Mouse (Mus musculus) heart, adult 9 months (tissue): ENCODE results near the gene Krt15.

ENCODE experiments used
- DNase-seq, 2 experiments: peaks; one replicate each; pipeline ENCODE4 v3.0.0; 2022; ENCODE audit warnings: low spot score in 2 of 2

Krt15 gene

GRCm38 (mm10) chr11:100135731-100136130 is at the start of gene Krt15:
Gene Krt15 (minus strand): TSS chr11:100135928.
- no peak for DNase-seq

- no peak for DNase-seq
These were observed 46.0 kb upstream of the Krt15 start for GRCm38 (mm10) chr11:100181725-100182124.

DNA sequence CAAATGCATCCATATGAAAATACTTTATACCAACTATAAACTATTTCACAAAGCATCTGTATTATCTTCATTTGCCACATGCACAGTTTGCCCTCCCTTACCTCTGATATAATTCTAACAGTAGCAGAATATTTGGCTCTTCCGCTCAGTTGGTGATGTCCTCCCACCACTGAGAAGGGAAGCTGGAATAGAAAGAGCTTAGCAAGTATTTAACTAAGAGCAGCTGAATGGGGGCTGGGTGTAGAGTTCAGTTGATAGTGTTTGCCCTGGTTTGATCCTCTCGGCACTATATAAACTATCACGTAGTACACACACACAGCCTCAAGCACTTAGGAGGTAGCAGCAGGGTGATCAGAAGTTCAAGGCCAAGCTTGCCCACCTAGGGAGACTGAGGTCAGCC is 43.5 kb upstream of the Krt15 start:
- no peak for DNase-seq

GRCm38 (mm10) chr11:100178307-100178706 is 42.6 kb upstream of the Krt15 start:
- no peak for DNase-seq

DNA sequence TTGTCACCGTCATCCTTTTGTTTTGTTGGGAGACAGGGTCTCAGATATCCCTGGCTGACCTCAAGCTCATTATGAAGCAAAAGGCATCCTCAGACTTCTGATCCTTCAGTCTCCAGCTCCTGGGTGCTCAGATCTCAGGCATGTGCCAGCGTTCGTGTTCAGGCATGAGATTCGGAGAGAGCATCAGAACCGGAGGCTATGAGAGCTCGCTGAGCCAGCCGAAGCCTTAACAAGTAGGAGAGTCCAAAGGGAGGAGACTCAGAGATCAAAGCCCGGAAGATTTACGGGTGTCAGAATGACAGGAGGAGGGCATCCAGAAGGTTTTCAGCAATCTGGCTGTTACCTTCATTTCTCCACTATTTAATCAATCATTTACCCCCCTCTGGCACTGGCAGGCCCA is 41.1 kb upstream of the Krt15 start:
- DNase-seq = no peak

DNA sequence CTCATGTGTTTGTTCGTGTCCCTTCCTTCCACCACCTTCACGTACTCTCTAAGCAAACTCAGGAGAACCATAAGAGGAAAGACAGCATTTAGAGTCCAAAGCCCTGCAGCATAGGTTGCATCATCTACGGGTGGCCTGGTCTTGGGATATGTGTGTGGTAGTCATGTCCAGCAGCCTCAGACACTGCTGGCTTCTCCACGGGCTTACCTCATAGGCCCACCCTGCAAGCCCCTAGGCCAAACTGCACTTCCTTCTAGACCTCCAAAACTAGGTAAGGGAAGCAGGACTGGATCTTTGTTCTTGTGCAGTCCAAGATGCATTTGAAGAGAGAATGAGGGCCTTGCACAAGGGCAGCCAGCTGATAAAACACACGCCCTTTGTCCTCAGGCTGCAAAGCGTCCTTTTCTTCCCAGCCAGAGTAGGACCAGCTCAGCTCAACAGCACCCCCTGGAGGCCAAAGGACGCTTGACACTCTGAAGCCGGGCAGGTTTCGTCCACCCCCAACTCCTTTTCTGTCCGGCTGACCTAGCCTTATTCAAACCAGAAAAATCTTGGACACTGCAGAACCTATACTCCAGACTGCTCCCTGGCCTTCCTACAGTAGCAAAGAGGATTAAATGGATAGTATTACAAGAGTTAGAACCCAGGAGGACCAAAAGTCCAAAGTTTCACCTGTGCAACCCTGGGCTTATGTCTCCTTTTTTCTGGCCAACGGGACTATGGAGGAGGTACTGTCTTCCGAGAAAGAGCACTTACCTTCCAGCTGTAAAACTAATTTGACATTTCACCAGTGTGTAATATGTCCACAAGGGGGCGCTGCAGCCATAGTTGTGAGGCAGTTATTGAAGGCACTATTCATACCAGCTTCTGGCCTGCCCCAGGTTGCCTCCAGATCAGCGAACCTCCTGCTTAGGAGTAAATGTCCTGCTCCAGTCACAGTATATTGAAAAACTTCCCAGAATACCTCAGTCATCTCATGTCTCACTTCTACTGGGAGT is 33.3 kb upstream of the Krt15 start:
- DNase-seq = peak in 1 of 2 experiments; percentile 34

DNA sequence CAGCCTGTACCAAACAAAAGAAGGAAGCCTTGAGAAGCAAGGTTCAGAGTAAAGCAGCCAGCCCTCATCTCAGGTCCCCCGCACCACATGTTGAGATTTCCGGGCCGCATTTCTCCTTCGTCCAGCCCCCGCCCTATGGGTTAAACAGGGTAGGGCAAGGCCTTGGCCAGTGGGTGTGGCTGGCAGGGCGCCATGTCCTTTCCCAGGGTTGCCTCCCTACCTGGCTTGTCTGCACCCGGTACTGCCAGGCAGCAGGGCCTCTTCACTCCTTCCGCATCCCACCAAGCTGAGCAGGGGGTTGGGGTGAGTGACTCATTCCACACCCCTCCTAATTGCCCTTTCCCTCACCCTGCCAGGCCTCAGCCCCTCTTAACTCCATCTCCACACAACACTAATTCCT is 32.3 kb upstream of the Krt15 start:
- DNase-seq = peak; percentile 7 to 8

- DNase-seq = no peak
These were observed 28.7 kb upstream of the Krt15 start for GRCm38 (mm10) chr11:100164392-100164791.

DNA sequence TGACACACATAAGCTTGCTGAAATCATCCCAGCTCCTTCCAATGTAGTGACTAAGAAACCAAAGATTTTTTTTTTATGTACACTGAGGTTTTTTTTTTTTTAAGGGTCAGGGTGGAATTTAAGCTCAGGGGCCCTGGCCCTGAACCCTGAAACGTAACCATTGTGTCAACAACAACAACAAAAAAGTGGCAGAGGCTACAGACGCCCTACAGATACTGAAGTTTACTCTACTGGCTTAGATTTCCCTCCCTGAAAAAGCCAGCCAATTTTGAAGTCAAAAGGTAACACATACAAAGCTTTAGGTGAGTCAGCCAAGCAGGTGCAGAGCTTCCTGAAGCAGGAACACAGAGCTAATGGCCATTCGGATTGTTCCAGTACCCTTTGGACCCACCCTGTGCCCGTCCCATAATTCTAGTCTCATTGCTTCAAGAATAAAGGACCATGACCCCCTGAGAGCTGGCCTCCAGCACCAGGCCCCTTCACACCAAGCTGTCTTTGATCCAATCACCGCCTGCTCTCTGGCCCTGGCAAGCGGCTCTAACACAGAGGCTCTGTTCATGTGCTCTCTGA is 22.3 kb upstream of the Krt15 start:
- DNase-seq = no peak

DNA sequence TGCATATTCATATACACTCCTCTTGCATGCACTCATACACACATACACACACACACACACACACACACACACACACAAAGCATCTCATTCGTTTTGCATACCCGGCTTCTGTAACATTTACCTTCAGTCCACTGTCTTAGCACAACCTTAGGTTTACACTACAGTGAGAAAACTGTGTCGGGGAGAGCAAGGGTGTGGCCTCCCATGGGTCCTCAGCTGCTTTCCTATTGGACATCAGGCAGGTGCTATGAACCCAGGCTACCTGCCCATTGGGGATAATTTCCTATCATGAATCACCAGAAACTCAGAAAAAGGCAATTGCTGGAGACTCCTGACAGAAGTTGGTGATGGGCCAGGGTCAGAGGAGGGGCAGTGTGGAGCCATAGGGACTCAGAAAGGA is 21.6 kb upstream of the Krt15 start:
- DNase-seq = no peak

GRCm38 (mm10) chr11:100155497-100156255 is 19.9 kb upstream of the Krt15 start:
- no peak for DNase-seq

DNA sequence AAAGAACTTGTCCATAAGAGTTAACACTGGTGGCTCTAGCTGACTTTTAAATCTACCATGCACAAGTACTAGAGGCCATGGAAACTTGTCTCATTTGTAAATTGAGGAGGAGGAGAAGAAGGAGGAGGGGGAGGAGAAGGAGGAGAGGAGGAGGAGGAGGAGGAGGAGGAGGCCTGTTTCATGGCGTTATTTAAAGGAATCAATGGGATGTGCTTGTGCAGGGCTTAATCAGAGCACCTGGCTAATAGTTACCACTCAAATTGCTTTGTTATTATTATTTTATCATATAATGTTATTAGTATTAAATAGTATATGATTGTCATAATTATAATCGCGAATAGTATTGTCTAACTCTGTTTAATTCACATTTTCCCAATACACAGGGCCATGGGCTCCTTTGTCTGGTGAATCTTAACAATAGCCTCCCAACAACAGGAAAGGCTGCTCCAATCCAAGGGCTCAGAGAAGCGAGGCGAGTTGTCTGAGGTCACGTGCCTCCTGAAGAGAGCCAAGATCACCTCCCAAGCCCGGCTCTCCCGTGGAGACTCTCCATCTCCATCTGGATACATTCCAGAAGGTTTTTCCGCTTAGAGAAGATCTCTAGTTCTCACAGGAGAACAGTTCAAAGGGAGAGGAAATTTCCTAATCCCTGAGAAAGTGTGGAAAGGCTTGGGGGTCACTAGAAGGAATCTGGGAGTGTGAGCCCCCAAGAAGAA is 13.0 kb upstream of the Krt15 start, which contains the start of gene Krt19:
Krt19 (minus strand) TSS at position 51 of the 716 bp plus-strand sequence.
- no peak for DNase-seq

DNA sequence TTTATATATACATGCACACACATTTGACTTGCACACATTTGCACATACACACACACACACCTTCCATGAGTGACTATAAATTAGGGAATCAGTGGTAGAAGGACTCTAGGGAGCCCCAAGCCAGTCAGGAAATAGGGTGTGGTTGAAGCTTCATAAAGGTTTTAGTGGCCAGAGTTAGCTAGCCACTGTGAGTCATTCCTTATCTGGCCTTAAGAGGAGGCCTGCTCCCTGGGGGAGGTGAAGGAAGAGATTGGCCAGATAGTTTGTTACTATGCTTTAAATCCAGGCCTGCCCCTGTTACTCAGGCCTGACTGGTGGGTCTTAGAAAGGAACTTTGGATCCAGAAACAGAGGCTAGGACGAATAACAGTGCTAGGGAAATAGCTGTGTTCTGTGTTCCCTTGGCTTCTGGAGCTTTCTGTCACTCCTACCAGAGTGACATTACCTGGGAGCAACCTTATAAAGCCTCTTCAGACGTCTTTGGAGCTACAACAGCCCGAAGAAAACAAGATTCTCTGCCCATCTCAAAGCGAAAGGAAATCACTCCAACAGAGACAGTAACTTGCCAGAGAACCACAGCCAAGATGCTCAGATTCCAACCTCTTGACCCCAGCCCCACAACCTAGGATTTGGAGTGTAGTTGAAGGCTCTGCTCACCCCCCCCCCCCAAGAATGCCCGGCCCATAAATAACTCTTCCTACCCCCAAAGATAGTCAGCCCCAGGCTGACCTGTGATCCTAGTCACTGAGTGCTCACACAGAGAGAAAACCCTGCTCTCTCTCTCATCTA is 12.0 kb upstream of the Krt15 start:
- DNase-seq = no peak

DNA sequence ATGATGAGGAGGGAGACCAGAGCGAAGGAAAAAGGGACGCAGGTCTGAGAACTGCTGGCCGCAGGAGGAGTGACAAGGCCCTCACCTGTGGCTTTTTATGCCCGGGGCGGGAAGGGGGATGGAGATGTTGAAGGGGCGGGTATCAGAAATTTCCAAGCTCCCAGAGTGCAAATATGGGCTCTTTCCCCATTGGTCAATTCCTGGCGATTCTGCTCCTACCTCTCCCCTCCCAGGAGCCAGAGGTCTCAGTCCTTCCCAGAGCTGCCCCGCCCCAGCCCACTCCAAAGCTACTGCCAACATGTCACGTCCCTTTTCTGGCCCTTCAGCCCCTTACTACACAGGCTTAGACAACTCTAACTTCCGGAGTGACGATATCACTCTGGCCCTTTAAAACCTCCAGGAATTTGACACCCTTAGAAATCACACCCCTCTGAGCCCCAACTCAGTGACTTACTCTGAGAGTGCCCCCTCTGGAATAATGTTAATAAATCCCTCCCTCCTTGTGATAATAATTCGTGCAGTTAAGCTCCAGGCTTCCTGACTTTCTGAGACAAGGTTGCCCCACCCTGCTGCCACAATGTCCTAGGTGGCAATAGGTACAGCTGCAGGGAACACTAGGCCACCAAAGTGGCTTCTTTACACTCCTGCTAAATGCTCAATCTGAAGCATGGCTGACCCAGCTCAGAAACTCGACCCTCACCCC is 10.3 kb upstream of the Krt15 start:
- DNase-seq = no peak

GRCm38 (mm10) chr11:100145104-100145503 is 9.4 kb upstream of the Krt15 start:
- DNase-seq = no peak

GRCm38 (mm10) chr11:100140966-100141365 is 5.2 kb upstream of the Krt15 start:
- no peak for DNase-seq

GRCm38 (mm10) chr11:100139391-100139790 is 3.7 kb upstream of the Krt15 start:
- no peak for DNase-seq

DNA sequence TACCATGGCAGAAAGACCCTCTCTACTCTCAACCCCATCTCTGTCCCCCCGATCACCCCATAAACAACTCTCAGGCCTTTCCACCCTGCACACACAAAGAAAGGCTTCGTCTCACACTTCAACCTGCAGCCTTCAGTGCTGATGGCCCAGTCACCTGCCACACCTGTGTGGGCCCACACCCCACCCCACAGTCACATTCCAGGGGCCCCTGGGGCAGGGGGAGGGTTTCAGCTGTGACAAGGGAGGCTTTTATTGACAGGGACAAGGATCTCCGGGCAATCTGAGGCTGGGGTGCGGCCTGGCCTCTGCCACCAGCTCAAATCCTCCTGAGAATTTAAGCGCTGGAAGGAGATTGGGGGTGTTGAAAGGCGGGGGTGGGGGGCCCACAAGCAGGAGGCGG is 3.1 kb upstream of the Krt15 start:
- no peak for DNase-seq

DNA sequence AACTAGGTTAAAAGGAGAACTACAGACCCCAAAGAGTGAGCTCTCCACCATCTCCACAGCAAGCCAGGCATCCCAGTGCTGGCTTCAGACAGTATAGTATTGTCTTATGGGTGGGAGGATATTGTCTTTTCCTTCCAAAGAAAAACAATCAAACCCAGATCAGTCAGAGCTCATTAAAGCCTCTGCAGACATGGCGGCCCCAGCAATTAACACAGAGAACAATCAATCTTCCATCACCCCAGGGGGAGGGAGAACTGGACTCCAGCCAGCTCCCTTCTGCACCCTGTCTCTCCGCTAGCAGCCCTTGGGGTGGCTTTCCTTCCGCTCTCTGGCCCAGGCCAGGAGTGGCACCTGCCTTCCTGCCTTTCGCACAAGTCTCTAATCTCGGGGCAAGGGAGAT is 2.0 kb upstream of the Krt15 start:
- DNase-seq = no peak

- no peak for DNase-seq
These were observed 831 bp upstream of the Krt15 start for GRCm38 (mm10) chr11:100136559-100136958.
